8 mouse cellular contexts compared by ENCODE assay signal in genomic region chr1:189342416-189343104, GRCm38 (mm10). TPM values are rescaled to one million over a fixed set of nuclear protein-coding genes. Genes with fewer than 3 reads are reported as not detected.
A peak's percentile ranks its signal among the peaks of the same experiment; 100 is the strongest.
DNase-seq lines count a peak whose midpoint lies in the region; ATAC-seq lines count a peak whose summit lies in the region.

No protein-coding gene starts in this region.

- H3K4me3 ChIP-seq in midbrain, embryonic 16.5 days (ENCODE audit: low read depth, low read length) = peak overlapping the region; percentile 80

- peak overlapping the region; percentile 97 for H3K9ac ChIP-seq in midbrain, embryonic 16.5 days (ENCODE audit: low read depth, low read length)

- peaks cover 6% of the 10 kb centered on the region for H3K36me3 ChIP-seq in midbrain, embryonic 16.5 days (ENCODE audit: control insufficient read depth, insufficient read depth, low read length)

- H3K4me2 ChIP-seq in midbrain, embryonic 16.5 days (ENCODE audit: low read length) = peak overlapping the region; percentile 78

- H3K9me3 ChIP-seq in midbrain, embryonic 16.5 days (replicated peaks; ENCODE audit: control insufficient read depth, low read length, poor library complexity, severe bottlenecking) = no peaks in the 10 kb centered on the region

- peak; percentile 38; the same call in 1 of the 2 replicates for ATAC-seq in midbrain, embryonic 16.5 days

- peak; percentile 24 to 27 for DNase-seq in cerebellum, postnatal 25 days
- no peak for DNase-seq in cerebellum, adult 11-12 months
- peak; percentile 40 for DNase-seq in brain, adult 2 months (ENCODE audit: low read depth, low spot score)
- DNase-seq in frontal cortex, postnatal 25 days (ENCODE audit: low spot score in 2 of 2) = peak; percentile 14 to 17
- DNase-seq in left cerebral cortex, adult 8-10 months (ENCODE audit: low spot score in 2 of 2) = peak; percentile 17 to 23
- DNase-seq in thymus, adult 18-20 months = no peak
- DNase-seq in urinary bladder, postnatal 10 days (ENCODE audit: low spot score) = no peak

- WGBS in midbrain, embryonic 16.5 days = 3% methylated on average over 30 of the region's 30 CpGs

- no peaks in the 10 kb centered on the region for H3K27me3 ChIP-seq in midbrain, embryonic 16.5 days (ENCODE audit: control insufficient read depth, insufficient read depth, low read depth, low read length)

- peaks cover 20% of the 10 kb centered on the region for H3K4me1 ChIP-seq in midbrain, embryonic 16.5 days (ENCODE audit: control insufficient read depth, insufficient read depth, low read length)

- peak overlapping the region; percentile 63; the same call in 1 of the 2 replicates for H3K27ac ChIP-seq in midbrain, embryonic 16.5 days (ENCODE audit: low read length)

RNA-seq across cellular contexts. Expression of gene Kcnk2, which starts 59.5 kb away (rescaled TPM):
- total RNA-seq in left cerebral cortex, adult 8-10 months (2022) = 10 to 100 TPM; 60.6 to 71.5 (median 66.0) TPM
- 23.5 and 24.0 TPM in 2 replicates for polyA plus RNA-seq in midbrain, embryonic 16.5 days (2015; fragmentation: Nextera tagmentation; extraction: Ambion mirVana)

Comparison
In these comparisons a context has a peak if more than half of its experiments do, and no peak if none do; other contexts are left out.
1. DNase-seq: peak in cerebellum, postnatal 25 days (2 of 2), brain, adult 2 months (single experiment), frontal cortex, postnatal 25 days (2 of 2) and left cerebral cortex, adult 8-10 months (2 of 2); none in cerebellum, adult 11-12 months (single experiment), thymus, adult 18-20 months (0 of 2) and urinary bladder, postnatal 10 days (single experiment).